Mouse (Mus musculus): ENCODE results near the gene Camsap2.

DNA sequence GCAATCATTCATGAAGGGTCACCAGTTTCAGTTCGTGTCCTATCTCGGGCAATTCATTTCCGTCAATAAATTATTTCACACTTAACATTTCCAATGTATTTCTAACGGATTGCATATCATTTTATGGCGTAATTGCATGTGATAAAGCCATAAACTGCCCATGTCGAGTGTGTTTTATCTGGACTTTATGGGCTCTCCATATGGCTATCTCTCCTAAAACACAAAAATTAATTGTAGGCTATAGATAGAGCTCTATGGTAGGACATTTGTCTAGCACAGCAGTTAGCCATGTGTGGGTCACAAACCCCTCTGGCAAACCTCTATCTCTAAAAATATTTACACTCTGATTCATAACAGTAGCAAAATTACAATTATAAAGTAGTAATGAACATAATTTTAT lies 15.0 kb upstream of the Camsap2 start:
- TF ChIP-seq POLR2A (IDR thresholded peaks at IDR 0.05; ENCODE audit: low read depth, low read length): no peak
- TF ChIP-seq CTCF (IDR thresholded peaks at IDR 0.05; ENCODE audit: extremely low read depth, insufficient read length, insufficient replicate concordance, low read depth, low read length): no peak

All from small intestine, adult 2 months (tissue).